Mouse (Mus musculus) MEL (cell line): ENCODE data around the gene Dnajb3.

Experiments used
- CTCF ChIP-seq, 3 experiments: IDR thresholded peaks in 2 of 3; conservative IDR thresholded peaks in 1 of 3; 2 replicates each; pipeline ENCODE4 v1.5.1; 2011 to 2012; ENCODE audit warnings: low read length in 3 of 3, low read depth in 2 of 3, mild to moderate bottlenecking in 2 of 3, improper control_type of control experiment in 1 of 3, inconsistent platforms in 1 of 3, mixed read lengths in 1 of 3, moderate library complexity in 1 of 3; ENCODE audit not compliant: control insufficient read depth in 1 of 3, insufficient read depth in 1 of 3, poor library complexity in 1 of 3, severe bottlenecking in 1 of 3
- EP300 ChIP-seq, 2 experiments: IDR thresholded peaks; 2 replicates each; pipeline ENCODE4 v1.6.1; 2011; ENCODE audit warnings: improper control_type of control experiment in 2 of 2, low read length in 2 of 2, low read depth in 1 of 2, mild to moderate bottlenecking in 1 of 2
- POLR2A ChIP-seq, 2 experiments: IDR thresholded peaks; 2 replicates each; pipeline ENCODE4 v1.6.1; 2011 to 2012; ENCODE audit warnings: low read length in 2 of 2, mild to moderate bottlenecking in 2 of 2, control low read depth in 1 of 2, improper control_type of control experiment in 1 of 2, low read depth in 1 of 2, moderate library complexity in 1 of 2; ENCODE audit not compliant: control insufficient read depth in 1 of 2, insufficient read depth in 1 of 2, poor library complexity in 1 of 2
- RAD21 ChIP-seq: IDR thresholded peaks from 2 replicates; pipeline ENCODE4 v1.6.1; 2011; ENCODE audit warnings: mild to moderate bottlenecking, low read depth, low read length, improper control_type of control experiment
- SIN3A ChIP-seq: IDR thresholded peaks from 2 replicates; pipeline ENCODE4 v1.6.1; 2012; ENCODE audit warnings: low read length, improper control_type of control experiment, inconsistent platforms
- ZC3H11A ChIP-seq: IDR thresholded peaks from 2 replicates; pipeline ENCODE4 v1.6.1; 2012; ENCODE audit warnings: low read depth, mild to moderate bottlenecking, inconsistent platforms, low read length, improper control_type of control experiment
- ZMIZ1 ChIP-seq: IDR thresholded peaks from 2 replicates; pipeline ENCODE4 v1.6.1; 2012; ENCODE audit warnings: low read depth, mild to moderate bottlenecking, inconsistent platforms, low read length, improper control_type of control experiment, moderate library complexity

DNA sequence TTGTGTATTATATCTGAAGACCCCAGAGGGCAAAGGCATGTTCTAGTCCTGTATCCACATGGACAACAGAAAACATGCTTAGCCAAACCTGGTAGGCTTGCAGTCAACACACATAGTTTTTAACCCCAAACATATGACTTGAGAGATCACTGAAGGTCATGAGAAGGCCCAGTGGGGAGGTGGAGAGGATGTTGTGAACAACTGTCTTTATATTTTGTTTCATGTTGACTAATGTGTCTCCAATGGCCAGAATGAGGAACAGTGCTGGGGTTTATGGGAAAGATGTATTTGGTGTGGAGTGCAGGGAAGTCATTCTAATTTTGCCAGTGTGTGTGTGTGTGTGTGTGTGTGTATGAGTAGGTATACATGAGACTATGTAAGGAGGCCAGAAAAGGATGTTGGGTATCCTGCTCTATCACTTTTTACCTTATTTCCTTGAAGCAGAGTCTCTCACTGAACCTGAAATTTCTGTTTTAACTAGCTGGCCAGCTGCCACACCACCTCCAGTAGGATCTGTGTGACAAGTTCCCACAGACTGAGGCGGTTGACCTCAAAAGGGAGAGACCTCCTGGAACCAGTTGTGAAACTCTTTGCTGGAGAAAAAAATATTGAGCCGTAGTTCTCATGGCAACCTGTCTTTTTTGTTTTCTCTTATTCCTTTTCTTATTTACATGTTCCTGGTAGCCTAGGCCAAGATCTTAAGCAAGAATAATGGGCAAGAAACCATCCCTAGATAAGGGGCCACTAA lies 18.6 kb upstream of the Dnajb3 start:
- TF ChIP-seq ZMIZ1 (no peak), POLR2A (IDR thresholded peaks at IDR 0.05; ENCODE audit: control insufficient read depth in 1 of 2, insufficient read depth in 1 of 2, low read depth in 1 of 2, low read length in 2 of 2, poor library complexity in 1 of 2) (no peak), EP300 (IDR thresholded peaks at IDR 0.05; ENCODE audit: low read depth in 1 of 2, low read length in 2 of 2) (no peak), SIN3A (no peak), RAD21 (no peak), CTCF (IDR thresholded peaks at IDR 0.05 in 2 of 3, conservative IDR thresholded peaks at IDR 0.05 in 1 of 3; ENCODE audit: control insufficient read depth in 1 of 3, insufficient read depth in 1 of 3, low read depth in 2 of 3, low read length in 3 of 3, poor library complexity in 1 of 3, severe bottlenecking in 1 of 3) (no peak), ZC3H11A (no peak)
